Mouse (Mus musculus): Measurements from ENCODE around the gene Csrnp3. TPM values are rescaled to one million over a fixed set of nuclear protein-coding genes. Genes with fewer than 3 reads are reported as not detected.
"Not testable (repeated sequence)": the region's sequence is repeated elsewhere in the genome, so short reads cannot be mapped to it uniquely, and the experiment has no call there.

Csrnp3 gene
- 0.01 and 0.03 TPM in 2 replicates for polyA plus RNA-seq (2012; rRNA removed)

DNA sequence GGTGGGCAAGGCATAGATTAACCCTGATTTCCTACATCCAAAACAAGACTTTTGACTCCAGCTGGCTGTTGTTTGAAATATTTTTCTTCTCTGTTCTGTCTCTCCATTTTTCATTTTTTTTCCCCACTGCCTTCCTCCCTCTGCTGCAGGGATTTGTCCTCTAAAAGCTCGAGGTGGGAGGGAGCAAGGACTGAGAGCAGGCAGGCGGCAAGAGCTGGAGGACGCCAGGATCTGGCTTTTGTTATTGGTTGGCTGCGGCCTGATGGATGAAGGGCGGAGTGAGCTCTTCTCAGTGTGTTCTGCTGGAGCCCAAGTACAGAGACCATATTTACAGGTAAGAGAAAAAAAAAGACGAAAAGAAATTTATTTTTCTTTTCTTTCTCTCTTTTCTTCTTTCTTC is at the start of gene Csrnp3:
Csrnp3 (plus strand) TSS at position 217 of the 400 bp plus-strand sequence.
- DNase-seq (ENCODE audit: low spot score) = no peak

DNA sequence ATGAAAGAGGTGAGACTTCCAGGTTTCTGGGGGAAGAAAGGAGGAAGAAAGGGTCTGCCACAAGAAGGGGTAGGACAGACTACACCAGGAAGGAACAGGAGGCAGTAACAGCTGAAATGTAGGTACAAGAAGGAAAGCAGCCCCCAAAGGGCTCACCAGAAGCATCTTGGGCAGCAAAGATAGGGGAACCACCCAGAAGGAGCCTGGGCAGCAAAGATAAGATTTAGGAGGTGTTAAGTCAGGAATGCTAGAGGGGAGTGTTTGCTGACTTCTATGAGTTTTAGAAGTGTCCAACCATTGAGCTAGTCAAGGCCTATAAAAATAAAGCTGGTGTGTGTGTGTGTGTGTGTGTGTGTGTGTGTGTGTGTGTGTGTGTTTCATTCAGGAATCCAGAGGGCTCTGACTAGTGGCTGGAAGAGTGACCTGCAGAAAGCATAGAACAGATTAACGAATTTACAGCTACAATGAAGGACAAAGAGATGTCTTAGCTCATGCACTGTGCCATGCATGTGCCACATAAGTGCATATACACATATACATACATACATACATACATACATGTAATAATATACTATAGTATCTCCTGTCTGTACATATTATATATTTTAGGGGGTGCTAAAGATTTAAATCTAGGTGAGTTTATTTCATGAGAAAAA is 44.4 kb upstream of the Csrnp3 start:
- DNase-seq (ENCODE audit: low spot score) = no peak

DNA sequence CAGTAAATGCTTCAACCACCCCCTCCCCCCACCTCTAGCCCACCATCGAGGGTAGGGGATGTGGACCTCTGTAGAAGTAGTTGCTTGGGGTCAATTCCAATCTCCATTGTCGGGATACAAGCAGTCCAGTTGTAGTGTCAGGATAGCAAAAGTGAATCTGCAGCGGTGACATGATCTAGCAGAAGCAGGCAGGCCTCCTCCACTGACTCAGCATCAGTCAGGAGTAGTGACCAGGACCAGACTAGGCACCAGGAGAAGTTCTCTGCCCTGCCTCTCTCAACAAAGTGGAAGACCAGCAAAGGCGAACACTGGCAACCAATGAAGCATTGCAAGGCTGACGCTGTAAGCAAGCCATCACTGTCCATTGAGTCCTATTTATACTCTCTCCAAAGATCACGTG is 39.0 kb upstream of the Csrnp3 start:
- DNase-seq (ENCODE audit: low spot score) = no peak

DNA sequence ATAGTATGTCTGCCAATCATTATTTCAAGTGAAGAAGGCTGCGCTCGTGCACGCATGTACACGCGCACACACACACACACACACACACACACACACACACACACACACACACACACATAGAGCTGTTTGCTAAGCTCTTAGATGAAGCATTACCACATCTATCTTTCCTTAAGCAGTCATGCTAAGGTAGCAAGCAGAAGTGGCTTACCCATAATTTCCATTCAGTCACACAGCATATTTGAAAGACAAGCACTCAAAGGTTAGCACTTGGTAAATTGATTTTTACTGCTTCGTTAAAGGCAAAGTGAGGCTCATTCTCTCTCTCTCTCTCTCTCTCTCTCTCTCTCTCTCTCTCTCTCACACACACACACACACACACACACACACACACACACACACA is 34.4 kb upstream of the Csrnp3 start:
- DNase-seq (ENCODE audit: low spot score) = not testable (repeated sequence)

DNA sequence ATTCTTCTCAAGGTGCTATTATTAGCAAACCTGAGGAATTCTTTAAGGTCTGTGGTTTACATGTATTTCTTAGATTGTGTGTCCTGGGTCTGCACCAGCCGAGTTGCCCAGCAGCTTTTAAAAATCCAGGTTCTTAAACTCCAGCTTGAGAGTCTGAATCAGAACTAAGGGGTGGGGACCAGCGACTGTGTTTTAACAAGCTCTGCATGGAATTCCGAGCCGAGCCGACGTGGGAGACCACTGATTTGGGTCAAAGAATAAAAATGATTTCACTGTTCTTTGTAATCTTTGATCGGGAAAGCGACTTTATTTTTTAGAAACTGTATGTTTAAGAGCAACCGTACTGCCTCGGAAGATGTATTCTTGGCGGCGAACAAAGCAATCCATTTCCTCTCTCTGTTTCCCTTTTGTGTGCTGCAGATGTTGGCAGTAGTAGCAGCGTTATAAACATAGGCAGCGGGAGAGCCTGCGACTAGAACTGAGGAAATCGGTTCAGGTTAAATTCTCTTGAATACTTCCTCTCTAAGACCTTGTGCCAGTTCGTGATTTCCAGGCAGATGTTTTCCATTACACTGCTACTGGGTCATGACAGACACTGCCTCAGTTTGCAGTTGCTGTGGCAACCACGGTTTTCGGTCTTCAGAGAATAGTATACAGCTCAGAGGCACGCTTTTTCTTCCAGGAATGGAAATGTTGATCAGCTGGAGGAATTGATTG is 27.3 kb upstream of the Csrnp3 start:
- no peak for DNase-seq (ENCODE audit: low spot score)

DNA sequence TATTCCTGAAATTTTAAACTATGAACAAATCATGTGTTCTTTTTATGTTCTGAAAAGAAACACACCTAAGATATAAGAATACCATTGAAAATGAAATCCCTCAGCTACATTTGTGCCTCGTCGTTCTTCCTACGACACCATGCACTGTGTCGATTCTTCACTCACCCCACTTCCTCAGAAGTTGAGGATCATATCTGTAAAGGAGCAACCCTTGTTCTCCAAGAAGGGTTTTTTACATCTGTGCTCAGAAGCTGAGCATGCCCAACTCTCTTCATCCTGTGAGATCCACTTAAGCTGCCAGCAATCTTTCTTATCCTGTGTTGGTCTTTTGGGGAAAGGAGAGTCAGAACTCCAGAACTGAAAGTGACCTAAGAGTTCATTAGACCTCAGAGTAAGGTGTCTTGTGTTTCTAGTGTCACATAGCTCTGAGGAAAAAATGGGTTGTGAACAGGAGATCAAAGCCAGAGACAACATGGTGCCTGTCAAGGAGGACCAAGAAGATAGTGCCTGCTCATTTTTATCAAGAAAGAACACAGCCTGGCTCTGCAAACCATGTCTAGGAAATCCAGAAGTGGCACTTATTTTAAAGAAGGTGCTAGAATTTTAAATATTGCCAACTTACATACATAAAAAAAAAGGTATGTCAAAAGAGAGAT is 25.3 kb upstream of the Csrnp3 start:
- DNase-seq (ENCODE audit: low spot score) = no peak

DNA sequence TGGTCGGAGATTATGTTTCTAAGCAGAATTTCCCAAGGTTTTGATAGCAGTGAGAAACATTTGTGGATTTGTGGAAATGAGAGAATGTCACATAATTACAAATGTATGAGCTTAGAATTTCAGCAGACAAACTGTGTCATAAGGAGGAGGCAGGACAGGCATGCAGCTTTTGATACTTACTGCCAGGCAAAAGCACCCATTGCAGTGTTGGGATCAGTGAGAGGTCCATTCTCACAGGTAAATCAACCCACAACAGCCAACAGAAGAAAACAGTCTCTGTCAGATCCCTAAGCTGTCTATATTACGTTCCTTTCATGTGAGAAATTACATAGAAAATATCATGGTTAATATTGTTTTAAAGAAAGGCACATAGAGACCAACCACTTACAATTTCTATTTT is 19.3 kb upstream of the Csrnp3 start:
- DNase-seq (ENCODE audit: low spot score) = no peak

DNA sequence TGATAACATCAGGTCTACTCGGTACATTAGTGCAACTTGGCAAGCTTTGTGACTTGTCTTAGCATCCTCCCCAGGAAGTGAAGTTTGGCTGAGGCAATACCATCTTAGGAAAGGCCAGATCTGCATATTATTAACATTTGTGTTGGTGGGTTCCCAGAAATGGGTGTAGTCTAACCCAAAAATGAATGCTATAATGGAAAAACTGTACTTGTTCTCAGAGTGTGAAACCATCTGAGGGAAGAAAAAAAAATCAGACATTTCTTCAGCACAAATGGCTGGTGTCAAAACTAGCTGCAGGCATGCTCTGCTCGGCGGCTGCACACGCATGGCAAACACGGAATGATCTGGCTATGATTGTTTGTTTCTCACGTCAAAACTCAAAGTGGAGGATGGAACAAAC is 18.8 kb upstream of the Csrnp3 start:
- DNase-seq (ENCODE audit: low spot score) = no peak

DNA sequence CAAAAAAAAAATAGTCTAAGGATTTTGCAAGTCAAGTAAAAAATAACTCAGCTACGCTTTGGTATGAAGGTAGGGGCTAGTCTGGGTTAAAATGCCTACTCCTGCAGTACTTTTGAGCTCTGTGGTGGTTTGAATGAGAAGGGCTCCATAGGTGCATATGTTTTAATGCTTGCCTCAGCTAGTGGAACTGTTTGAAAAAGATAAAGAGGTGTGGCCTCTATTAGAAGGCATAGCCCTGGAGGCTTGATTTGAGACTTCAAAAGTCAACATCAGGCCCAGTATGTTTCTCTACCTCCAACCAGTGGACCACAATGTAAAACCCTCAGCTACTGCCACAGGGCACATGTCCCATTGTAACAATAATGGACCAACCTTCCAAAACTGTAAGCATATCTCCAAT is 16.9 kb upstream of the Csrnp3 start:
- DNase-seq (ENCODE audit: low spot score) = no peak

DNA sequence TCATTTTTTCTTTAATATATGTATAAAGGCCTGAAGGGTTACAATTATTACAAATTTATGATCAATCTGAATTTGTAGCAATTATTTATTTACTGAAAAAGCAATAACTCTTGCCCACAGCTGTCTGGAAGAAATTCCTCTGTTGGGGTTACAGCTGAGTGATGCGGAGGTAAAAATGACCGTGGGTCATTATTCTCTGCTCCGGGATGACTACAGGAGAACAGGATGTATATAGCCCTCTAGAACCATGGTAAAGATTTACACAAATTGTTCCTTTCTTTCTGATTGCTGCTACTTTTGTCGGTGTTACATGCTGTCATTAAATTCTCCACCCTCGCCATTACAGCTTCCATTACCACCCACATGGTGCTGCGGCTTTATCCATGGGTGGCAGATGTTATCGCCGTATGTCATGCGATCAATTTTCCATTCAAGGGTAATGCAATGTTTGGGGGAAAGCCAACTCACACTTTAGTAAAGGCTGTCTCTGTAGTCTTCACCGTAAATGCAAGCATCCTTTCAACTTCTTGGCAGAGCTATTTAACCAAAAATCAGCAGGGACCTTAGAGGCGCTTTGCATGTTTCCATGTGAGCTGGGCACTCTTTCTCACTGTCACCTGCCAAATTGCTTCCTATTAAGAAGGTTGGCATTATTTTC is 12.7 kb upstream of the Csrnp3 start:
- no peak for DNase-seq (ENCODE audit: low spot score)

DNA sequence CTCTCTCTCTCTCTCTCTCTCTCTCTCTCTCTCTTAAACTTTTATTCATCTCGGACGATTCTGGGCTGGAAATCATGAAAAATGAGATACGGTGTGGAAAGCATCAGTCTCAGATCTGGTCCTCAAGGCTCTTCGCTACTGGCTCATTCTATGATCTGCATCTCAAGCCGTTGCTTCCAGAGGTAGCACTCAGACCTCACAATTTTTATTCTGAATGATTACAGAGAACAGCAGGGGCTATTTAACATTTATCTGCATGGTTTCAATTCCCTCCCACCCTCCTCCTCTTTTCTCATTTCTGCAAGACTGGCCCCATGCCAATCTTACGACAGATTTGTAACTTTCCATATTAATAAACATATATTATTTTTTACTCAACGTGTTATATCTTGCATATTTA is 12.1 kb upstream of the Csrnp3 start:
- no peak for DNase-seq (ENCODE audit: low spot score)

DNA sequence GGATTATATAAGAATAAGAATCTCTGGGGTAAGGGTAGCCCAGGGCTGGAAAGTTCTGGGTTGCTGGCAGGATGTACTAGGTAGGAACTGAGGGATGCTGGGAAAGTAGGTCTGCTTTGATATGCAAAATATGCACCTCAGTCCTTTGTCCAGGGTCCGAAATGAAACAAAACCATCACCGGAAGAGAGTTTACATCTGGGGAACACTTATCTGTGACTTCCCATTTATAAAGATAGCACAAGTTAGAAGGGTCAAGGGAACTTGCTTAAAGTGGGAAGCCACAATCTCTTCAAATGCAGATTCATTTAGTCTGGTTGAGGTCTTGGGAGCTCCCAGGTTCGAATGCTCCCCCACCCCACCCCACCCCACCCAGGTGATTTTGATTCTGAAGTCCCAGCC is 4.0 kb upstream of the Csrnp3 start:
- no peak for DNase-seq (ENCODE audit: low spot score)

DNA sequence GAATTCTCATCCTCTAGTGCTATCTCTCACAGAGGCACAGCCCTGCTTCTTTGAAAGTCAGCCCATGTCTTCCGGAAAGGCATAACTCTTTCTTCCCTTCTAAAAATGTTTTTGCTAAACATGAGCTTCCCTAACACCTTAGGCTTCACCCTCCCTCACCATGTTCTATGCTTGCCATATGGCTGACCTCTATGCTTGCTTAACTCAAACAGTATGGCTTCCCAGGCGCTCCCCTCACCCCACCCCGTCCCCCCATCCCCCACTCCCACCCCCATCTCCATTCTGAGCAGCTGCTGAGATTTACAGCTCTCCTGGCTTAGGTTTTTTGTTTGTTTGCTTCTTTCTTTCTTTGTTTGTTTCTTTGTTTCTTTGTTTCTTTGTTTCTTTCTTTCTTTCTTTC is 3.2 kb upstream of the Csrnp3 start:
- no peak for DNase-seq (ENCODE audit: low spot score)

DNA sequence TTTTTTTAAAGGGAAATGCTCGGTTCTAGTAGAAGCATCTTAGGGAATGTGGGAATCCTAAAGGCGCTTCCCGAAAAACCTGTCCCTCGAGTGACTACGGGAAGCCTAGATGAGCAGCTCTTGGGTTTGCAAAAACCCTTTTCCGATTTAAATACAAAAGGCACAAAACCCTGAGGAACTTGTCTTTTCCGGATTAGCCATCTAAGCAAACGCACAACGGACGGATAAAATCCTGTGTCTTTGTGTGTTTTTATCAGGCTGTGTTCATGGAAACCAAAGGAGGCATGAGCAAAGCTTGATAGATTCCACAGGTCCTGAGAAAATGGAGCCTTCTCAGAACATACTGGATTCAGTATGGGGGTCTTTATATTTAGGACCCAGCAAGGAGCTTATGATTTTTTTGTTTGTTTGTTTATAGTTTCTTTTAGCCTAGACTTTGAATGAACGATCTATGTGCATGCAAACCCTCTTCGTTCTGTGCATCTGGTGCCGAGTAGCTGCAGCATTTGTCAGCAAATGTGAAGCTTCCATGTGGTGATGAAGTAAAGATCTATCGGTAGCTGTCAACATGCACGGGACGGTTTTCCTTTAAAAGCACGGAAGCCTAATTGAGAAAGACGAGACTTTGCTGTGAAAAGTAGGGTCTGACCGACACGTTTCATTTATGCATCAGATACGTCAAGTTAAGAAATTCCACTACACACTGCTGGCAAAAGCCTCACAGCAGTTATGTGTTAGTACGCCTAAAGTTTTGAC is 611 bp downstream of the Csrnp3 start:
- DNase-seq (ENCODE audit: low spot score) = no peak

DNA sequence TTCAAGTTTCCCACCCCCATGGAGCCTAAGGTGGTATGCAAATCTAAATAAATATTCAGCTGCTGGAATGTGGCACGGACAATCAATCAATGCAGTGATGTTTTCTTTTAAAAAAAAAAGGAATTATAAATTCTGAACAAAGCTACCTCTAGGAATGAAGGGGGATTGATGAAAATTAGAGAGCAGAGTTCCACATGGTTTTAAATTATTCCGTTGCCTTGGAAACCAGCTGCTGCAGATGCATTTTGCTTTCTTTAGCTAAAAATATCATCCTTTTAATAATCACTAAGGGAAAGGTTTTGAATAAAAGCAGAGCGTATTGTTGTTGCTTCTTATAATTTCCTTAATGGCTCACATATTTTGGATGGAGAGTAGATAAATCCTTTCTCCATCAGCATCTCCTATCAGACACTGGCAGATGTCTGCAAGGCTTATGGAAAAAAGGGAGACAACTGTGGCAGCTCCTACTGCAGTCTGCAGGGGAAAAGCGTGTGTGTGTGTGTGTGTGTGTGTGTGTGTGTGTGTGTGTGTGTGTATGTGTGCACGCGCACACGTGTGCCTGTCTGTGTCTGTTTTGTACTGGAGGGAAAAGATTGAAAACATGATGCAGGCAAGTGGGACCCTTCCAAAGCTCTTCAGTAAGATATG is 2.0 kb downstream of the Csrnp3 start:
- no peak for DNase-seq (ENCODE audit: low spot score)

DNA sequence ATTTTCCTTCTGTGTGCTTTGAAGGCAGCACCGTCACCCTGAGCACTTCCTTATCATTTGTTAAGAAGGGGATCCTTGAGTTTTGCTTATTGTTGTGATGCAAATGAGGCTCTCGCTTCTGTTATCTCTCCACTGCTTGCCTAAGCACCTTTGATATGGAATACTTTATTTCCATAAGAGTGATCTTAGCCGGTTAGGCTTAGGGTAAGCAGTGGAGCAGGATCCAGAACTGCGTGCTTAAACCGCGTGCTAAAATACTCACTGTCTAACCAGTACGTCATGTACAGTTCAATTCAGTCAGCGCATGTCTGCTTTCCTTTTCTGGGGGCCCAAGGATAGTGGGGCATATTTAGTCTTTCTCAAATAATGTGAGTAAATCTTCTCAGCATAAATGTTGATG is 3.1 kb downstream of the Csrnp3 start:
- no peak for DNase-seq (ENCODE audit: low spot score)

DNA sequence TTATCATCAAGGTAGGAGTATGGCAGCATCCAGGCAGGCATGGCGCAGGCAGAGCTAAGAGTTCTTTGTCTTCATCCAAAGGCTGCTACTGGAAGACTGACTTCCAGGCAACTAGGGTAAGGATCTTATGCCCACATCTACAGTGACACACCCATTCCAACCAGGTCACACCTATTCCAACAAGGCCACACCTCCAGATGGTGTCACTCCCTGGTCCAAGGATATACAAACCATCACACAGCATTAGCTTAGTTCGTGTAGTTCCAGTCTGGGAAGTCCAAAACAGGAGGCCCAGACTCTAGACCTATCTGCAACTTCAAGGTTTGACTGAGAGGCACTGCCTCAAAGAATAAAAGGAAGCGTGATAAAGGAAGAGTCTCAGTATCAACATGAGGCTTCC is 4.7 kb downstream of the Csrnp3 start:
- DNase-seq (ENCODE audit: low spot score) = not testable (repeated sequence)

DNA sequence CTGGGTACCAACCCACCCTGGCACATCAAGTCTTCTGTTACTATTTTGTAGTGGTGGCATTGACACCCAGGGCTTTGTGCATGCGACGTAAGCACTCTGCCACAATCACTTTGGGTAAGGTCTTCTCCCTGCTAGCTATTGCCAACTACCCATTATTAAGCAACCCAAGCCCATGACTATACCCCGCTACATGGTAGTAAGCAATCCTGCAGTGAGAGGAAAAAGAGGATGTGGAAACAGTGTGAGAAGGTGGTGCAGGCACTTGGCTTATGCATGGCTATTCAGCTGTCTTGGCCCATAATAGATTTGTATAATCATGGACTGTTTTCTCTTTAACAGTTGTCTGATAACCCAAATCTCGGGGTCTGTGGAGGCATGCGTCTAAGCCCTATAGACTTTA is 11.2 kb downstream of the Csrnp3 start:
- DNase-seq (ENCODE audit: low spot score) = no peak

DNA sequence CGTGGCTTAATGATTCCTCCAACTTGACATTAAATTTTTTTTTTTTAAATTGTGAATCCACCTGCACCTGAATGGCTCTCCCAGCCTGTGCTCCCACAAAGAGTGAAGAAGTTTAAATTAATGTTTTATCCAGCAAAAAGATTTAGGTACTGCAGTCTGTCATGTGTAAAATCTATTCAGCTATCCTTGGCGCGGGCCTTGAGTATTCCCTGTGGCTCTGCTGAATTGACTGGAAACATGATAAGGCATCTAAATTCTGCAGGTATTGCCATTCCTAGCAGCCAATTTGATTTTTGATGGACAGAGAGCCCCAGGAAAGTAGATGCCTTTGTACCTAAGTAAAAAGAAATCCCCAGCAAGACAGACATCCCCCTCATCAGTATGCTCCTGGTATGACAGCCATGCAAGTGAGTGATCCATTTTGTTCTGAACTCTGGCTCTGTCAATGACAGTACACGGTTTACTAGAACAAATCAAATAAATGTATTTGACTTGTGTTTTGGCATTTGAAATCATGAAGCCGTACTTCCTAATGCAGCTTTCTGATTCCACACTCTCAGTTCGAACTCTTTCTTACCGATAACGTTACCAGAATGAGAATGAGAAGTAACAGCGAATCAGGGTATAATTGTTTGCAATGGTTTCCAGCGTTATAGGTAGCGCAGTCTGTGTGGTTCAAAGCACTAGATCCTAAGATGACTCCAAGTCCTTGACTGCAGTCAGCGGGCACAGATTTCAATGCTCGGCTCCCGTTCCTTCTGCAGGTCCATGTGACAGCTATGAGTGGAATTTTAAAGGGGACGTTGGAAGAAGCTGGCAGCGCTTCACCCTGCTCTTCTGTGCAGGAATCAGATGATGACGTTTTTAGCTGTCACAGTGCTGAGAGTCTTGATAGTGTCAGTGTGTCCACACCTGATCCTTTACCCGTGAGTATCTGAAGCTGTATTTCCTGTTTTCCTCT is 14.5 kb downstream of the Csrnp3 start:
- no peak for DNase-seq (ENCODE audit: low spot score)

DNA sequence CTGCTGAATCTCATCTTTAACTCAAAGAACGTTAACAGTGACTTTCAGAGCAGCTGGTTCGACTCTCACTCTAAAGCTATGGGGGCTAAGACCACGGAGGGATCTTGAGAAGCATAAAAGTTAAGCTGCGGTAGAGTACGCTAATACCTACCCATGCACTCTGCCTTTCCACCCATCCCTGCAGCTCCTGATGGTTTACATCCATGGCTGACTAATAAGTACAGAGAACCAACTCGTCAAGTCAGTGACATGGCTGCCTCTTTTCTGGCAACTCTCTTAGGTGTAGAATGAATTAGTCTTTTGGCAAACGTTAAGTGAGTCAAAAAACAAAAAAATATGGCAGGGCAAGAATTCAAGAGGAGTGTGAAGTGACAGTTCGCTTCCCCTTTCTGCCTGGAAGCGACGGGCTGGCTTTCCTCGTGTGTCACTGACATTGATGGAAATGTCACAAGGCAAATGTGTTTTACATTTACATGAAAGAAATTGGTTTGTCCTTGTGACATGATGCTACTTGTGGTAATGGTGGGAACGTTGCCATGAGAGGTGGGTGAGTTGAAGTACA is 19.3 kb downstream of the Csrnp3 start:
- no peak for DNase-seq (ENCODE audit: low spot score)

Data from urinary bladder, adult 2 months (tissue).